Mouse (Mus musculus): ENCODE data around the gene Ttll7. TPM values are rescaled to one million over a fixed set of nuclear protein-coding genes. Genes with fewer than 3 reads are reported as not detected.

The Ttll7 gene
- 10 to 100 TPM; 52.2 to 66.2 TPM for total RNA-seq (2021)
- long read RNA-seq, experiment 1, partial matches to known transcripts: 4 of 23 reads
- long read RNA-seq, experiment 1, other reads (novel, unspliced or antisense): 19 of 23 reads
- long read RNA-seq, experiment 2, partial matches to known transcripts: 9 of 24 reads
- long read RNA-seq, experiment 2, other reads (novel, unspliced or antisense): 15 of 24 reads

GRCm38 (mm10) chr3:146851966-146852891 is at the start of gene Ttll7:
Ttll7 (plus strand) TSS chr3:146852367.
- intact Hi-C loops (cut with DNase I): no loop called here
- DNase-seq: peak; percentile 78 to 81

GRCm38 (mm10) chr3:146812041-146812878 is 39.9 kb upstream of the Ttll7 start:
- DNase-seq: peak in 1 of 2 experiments; percentile 44
- intact Hi-C loops (cut with DNase I): loop anchor here (2.0 kb wide), 1 partner anchor 85 kb away; no protein-coding TSS in a partner anchor

- peak; percentile 84 to 90 for DNase-seq
- intact Hi-C loops (cut with DNase I): loop anchor here (2.0 kb wide), 1 partner anchor 84 kb away; no protein-coding TSS in a partner anchor
Observed at GRCm38 (mm10) chr3:146812901-146813393, 39.2 kb upstream of the Ttll7 start, which contains the start of gene Prkacb. Prkacb (minus strand) TSS chr3:146812990.

DNA sequence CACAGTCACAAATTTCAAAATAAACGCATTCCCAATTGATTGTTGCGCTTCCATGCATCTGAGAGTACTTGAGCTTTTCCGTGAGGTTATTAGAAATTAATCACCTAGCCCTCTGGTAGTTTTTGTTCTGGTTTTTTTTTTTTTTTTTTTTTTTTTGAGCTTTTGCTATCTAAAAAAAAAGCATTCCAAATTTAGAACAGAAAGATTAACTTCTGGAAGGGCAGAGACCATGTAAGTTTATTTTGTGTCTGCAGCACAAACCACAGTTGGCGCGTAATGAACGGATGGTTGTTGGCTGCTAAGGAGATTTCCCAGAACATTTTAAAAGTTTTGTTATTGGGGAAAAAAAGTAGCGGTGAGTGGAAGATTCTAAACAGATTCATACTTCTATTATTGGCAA is 38.5 kb upstream of the Ttll7 start:
- intact Hi-C loops (cut with DNase I): loop anchor here (2.0 kb wide), 1 partner anchor 83 kb away; no protein-coding TSS in a partner anchor
- DNase-seq: no peak

DNA sequence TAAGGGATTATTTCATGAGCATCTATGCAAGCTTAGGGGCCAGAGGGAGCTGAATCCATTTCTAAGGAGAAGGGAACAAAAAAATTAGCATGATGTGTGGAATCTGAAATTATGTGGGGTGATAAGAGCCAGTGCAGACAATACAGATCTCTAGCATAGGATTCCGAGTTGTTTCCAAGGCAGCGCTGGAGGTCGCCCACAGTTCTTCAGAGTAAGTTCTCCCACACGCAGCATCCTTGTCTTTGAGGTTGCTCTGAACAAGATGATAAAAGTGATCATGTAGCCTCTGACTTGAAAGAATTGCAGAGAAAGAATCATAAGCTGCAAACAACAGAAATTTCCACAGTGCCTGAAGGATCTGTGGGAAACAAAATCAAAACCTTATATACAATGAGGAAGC is 31.4 kb upstream of the Ttll7 start:
- no peak for DNase-seq
- intact Hi-C loops (cut with DNase I): no loop called here

DNA sequence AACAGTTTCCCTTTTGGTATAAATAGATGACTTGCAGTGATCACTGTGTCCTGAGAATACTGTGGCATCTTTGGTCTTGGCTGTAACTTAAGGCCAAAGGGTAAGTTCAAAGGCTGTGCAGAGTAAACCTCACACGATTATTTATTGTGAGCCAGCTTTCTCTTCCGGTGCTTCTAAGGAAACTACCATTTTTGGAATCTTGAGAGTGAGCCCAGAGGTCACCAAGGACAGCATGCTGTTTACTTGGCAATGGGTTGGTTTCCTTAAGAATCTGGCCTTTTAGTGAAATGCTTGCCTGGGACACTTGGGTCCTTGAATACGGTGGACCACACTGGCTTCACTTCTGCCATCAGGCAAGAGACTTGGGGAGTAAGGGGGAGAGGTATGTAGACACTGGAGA is 9.4 kb upstream of the Ttll7 start:
- intact Hi-C loops (cut with DNase I): no loop called here
- DNase-seq: no peak

GRCm38 (mm10) chr3:146843470-146843869 is 8.7 kb upstream of the Ttll7 start:
- intact Hi-C loops (cut with DNase I): no loop called here
- no peak for DNase-seq

- DNase-seq: no peak
- intact Hi-C loops (cut with DNase I): loop anchor here (2.0 kb wide), 1 partner anchor 29 kb away; no protein-coding TSS in a partner anchor
Observed at GRCm38 (mm10) chr3:146846237-146846636, 5.9 kb upstream of the Ttll7 start.

GRCm38 (mm10) chr3:146848112-146848511 is 4.1 kb upstream of the Ttll7 start:
- intact Hi-C loops (cut with DNase I): no loop called here
- no peak for DNase-seq

- DNase-seq: no peak
Observed at GRCm38 (mm10) chr3:146849360-146849759, 2.8 kb upstream of the Ttll7 start.

DNA sequence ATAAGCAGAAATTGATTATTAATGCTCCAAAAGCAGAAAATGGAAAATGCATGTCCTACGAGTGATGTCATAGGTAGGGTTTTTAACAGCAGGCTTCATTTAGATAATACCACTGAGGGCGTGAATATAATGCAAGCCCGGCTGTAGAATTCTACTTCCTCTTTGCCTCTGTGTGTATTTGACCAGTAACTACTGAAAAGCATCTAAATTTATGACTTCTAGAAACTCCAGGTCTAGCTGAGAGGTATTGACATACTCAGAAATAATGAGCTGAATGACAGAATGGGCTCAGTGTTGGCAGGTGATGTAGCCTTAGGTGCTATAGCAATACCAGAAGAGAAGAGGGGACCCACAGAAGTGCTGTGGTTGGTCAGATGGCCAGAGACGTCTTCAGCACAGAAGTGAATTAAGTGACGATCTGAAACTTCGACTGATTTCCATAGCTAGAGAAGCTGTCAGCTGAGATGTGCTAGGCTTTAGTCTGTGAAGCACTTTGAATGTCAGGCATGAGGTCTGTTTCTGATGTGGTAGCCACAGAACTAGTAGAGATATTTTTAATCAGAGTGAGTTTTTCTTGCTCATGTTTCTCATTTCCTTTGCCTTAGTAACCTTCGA is 2.4 kb downstream of the Ttll7 start:
- intact Hi-C loops (cut with DNase I): no loop called here
- DNase-seq: no peak

More at GRCm38 (mm10) chr3:146849360-146849759, 2.8 kb upstream of the Ttll7 start:
- intact Hi-C loops (cut with DNase I): no loop called here

DNA sequence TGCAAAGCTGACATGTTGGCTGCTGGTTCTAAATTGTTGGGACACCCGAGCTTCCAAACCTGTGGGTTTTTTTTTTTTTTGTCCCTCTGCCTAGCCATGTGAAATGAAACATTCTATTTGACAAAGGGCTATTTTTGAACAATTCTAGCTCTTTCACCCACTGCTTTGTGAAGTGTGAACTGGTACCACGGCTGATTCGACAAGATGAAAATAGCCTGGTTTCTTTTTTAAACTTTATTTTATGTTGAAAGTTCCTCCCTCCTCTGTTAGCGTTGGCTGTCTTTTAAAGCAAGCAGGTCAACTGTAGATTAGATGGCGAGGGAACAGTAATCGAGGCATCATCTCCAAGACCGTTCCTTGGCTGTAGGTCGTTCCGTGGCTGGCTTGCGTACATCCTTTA is 5.2 kb downstream of the Ttll7 start:
- intact Hi-C loops (cut with DNase I): no loop called here
- no peak for DNase-seq

DNA sequence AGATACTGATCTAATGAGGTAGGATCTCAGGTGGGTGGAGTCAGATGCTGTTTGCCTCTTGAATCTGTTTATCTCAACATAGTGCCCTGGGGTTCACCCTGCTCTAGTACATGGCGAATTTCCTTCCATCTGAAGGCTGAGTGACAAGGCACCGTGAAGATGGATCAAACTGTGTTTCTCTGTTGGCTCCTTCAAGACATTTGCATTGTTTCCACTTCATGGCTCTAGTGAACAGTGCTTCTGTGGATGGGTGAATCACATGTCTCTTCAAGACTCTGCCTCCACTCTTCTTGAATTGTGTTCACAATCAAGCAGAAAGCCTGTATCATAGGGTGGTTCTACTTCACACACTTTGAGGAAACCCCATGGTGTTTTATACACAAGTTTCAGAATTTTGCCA is 8.1 kb downstream of the Ttll7 start:
- intact Hi-C loops (cut with DNase I): no loop called here
- no peak for DNase-seq

DNA sequence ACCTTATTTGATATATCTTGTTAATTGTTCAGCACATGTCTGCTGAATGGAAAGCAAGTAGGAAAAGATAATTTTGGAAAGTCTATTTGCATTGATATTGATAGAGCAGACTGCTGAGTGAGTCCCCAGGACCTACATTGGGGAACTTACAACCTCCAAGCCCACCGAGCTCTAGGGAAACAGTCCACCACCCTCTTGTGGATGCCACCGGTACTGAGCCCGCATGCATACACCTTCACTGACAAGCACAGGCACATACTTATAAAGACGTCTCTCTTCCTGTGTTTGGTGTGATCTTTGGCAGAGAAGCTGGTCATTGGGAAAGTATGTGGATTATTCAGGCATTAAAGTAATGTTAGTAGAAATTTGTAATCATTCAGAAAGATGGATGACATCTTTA is 14.4 kb downstream of the Ttll7 start:
- no peak for DNase-seq
- intact Hi-C loops (cut with DNase I): no loop called here

DNA sequence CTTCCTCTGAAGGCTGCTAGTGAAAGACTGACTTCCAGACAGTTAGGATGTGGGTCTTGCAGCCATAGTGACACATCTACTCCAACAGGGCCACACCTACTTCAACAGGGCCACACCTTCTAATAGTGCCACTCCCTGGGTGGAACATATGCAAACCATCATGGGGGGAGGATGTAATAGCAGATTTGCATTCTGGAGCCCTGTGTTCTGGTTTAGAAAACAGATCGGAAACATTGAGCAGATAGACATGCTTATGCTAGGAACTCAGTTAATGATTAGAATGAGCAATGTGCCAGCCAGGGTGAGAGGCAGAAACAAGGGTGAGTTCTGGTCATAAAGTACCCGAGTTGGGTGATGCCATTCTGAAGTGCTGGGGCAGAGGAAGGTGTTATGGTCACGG is 19.8 kb downstream of the Ttll7 start:
- intact Hi-C loops (cut with DNase I): no loop called here
- no peak for DNase-seq

- intact Hi-C loops (cut with DNase I): no loop called here
- no peak for DNase-seq
Observed at GRCm38 (mm10) chr3:146875929-146876328, 23.8 kb downstream of the Ttll7 start.

DNA sequence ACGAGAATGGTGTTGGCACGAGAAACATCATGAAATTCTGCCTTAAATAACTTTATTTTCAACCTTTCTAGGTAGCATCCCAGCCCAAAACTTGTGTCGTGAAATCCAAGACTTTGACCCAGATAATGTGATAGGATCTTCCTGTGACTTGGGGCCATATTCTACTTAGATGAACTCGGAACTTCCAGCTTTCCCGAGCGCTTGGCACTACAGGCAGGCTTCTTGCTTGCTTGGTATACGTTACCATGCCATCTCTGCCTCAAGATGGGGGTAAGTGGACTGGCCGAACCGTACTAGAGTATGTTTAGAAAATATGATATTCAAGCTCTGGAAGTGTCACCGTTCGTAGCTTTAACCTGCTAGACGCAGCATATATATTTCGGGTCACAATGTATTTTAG is 41.8 kb downstream of the Ttll7 start:
- intact Hi-C loops (cut with DNase I): no loop called here
- DNase-seq: peak in 1 of 2 experiments; percentile 7

- DNase-seq: no peak
- intact Hi-C loops (cut with DNase I): loop anchor here (2.0 kb wide), 1 partner anchor 84 kb away; the partner anchor contains the start of gene Prkacb
Observed at GRCm38 (mm10) chr3:146896581-146896980, 44.4 kb downstream of the Ttll7 start.

- intact Hi-C loops (cut with DNase I): no loop called here
- peak in 1 of 2 experiments; percentile 7 for DNase-seq
Observed at GRCm38 (mm10) chr3:146900094-146900493, 47.9 kb downstream of the Ttll7 start.

DNA sequence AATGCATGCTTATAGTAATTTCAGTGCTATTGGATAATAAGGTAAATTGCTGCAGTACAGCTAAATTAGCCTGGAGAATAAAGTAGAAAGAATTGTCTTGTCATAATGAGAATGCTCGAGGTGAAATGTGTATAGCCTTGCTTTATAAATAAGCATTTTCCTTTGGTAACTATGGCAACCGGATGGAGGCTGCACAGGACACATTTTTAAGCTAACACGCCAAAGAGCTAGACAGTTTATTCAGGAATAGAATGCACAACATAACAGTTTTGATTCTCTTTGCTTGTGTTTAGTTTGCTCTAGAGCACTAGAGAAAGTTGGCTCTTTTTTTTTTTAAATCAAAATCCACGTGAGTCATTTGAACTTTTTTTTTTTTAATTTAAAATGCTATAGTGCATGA is 49.6 kb downstream of the Ttll7 start:
- intact Hi-C loops (cut with DNase I): no loop called here
- DNase-seq: no peak

All from gastrocnemius, postnatal 36 days (tissue).